Mouse (Mus musculus) midbrain, embryonic 12.5 days (tissue): Measurements from ENCODE around the gene Gm45799. TPM values are rescaled to one million over a fixed set of nuclear protein-coding genes. Genes with fewer than 3 reads are reported as not detected.

Source experiments
- ATAC-seq: fragments of 200-750 bp; cut with Nextera tagmentation; 2 replicates; pipeline ENCODE4 v1.8.0; 2017; ENCODE audit warnings: low read depth, moderate TSS enrichment, moderate library complexity; ENCODE audit not compliant: low FRiP score
- H3K27ac ChIP-seq: fragments of 300-500 bp; sonication (generic); replicated peaks from 2 replicates; pipeline ENCODE4 v1.5.1; 2016; ENCODE audit warnings: mild to moderate bottlenecking
- H3K27me3 ChIP-seq: fragments of 300-500 bp; sonication (generic); 2 replicates; pipeline ENCODE4 v1.6.1; 2016; ENCODE audit warnings: mild to moderate bottlenecking
- H3K36me3 ChIP-seq: fragments of 300-500 bp; sonication (generic); 2 replicates; pipeline ENCODE4 v1.6.1; 2016
- H3K4me1 ChIP-seq: fragments of 300-500 bp; sonication (generic); 2 replicates; pipeline ENCODE4 v1.6.1; 2016
- H3K4me2 ChIP-seq: fragments of 300-500 bp; sonication (generic); replicated peaks from 2 replicates; pipeline ENCODE4 v1.6.1; 2016; ENCODE audit warnings: mild to moderate bottlenecking, moderate library complexity
- H3K4me3 ChIP-seq: fragments of 300-500 bp; sonication (generic); 2 replicates; pipeline ENCODE4 v1.5.1; 2016; ENCODE audit warnings: mild to moderate bottlenecking
- H3K9ac ChIP-seq: fragments of 300-500 bp; sonication (generic); replicated peaks from 2 replicates; pipeline ENCODE4 v1.6.1; 2016; ENCODE audit warnings: mild to moderate bottlenecking, moderate library complexity
- H3K9me3 ChIP-seq: fragments of 300-500 bp; sonication (generic); 2 replicates; pipeline ENCODE4 v1.6.1; 2016; ENCODE audit warnings: mild to moderate bottlenecking
- WGBS: fragments of 180-500 bp; shearing (Covaris S2); methylation state at CpG from one replicate; pipeline ENCODE4 v1.1.7; 2016; 5-methylcytosine and 5-hydroxymethylcytosine counted together
- polyA plus RNA-seq: library from polyadenylated mRNA; unstranded; fragments of >200 nt; fragmentation: Nextera tagmentation; extraction: Ambion mirVana; gene quantifications from 2 replicates; pipeline ENCODE4 v1.2.1, GENCODE M21; 2016

The Gm45799 gene
- polyA plus RNA-seq, 1 experiment from 2014 or later: 3.3 TPM

- Histone ChIP-seq H3K9me3 (no peaks in the 10 kb centered on the region), H3K4me1 (peaks cover 8% of the 10 kb centered on the region; the same call in 1 of the 2 replicates), H3K36me3 (0 out of 2 replicates have a peak, but pooled peaks cover 3% of the 10 kb centered on the region), H3K27ac (no peak within 1 kb of the TSS), H3K27me3 (no peaks in the 10 kb centered on the region), H3K4me2 (peak within 1 kb of the TSS; percentile 62), H3K4me3 (peak within 1 kb of the TSS; percentile 37), H3K9ac (peak within 1 kb of the TSS; percentile 31; the same call in 1 of the 2 replicates)
- 2% methylated on average over 17 of the region's 17 CpGs for WGBS
- peak; percentile 93 for ATAC-seq
Observed at GRCm38 (mm10) chr7:105650639-105651435, 10.5 kb downstream of the Gm45799 start, which contains the start of gene Dnhd1. Gene Dnhd1 (plus strand): TSS chr7:105650827.

GRCm38 (mm10) chr7:105685541-105686197, 45.3 kb downstream of the Gm45799 start:
- 10% methylated on average over 13 of the region's 13 CpGs for WGBS
- H3K9ac ChIP-seq: no peak overlapping the region

GRCm38 (mm10) chr7:105690875-105691274, 50.5 kb downstream of the Gm45799 start:
- Histone ChIP-seq H3K9me3 (no peaks in the 10 kb centered on the region), H3K27ac (no peak overlapping the region), H3K4me3 (no peak overlapping the region), H3K36me3 (no peaks in the 10 kb centered on the region), H3K4me1 (no peaks in the 10 kb centered on the region), H3K4me2 (no peak overlapping the region), H3K27me3 (no peaks in the 10 kb centered on the region; the same call in 1 of the 2 replicates), H3K9ac (no peak overlapping the region)
- no peak for ATAC-seq
- WGBS: 72% methylated on average over 1 of the region's 1 CpGs

More at GRCm38 (mm10) chr7:105685541-105686197, 45.3 kb downstream of the Gm45799 start:
- no peaks in the 10 kb centered on the region for H3K9me3 ChIP-seq
- H3K4me1 ChIP-seq: no peaks in the 10 kb centered on the region
- no peaks in the 10 kb centered on the region; the same call in 1 of the 2 replicates for H3K27me3 ChIP-seq
- 0 out of 2 replicates have a peak overlapping the region, but pooled peaks have one; percentile 13 for H3K4me3 ChIP-seq
- H3K27ac ChIP-seq: no peak overlapping the region
- peak overlapping the region; percentile 38 for H3K4me2 ChIP-seq
- H3K36me3 ChIP-seq: no peaks in the 10 kb centered on the region
- 0 out of 2 replicates have a peak, but pooled peaks have one; percentile 34 for ATAC-seq

GRCm38 (mm10) chr7:105703184-105703583, 62.8 kb downstream of the Gm45799 start:
- no peaks in the 10 kb centered on the region for H3K36me3 ChIP-seq
- 86% methylated on average over 16 of the region's 16 CpGs for WGBS
- no peak overlapping the region for H3K27ac ChIP-seq
- no peaks in the 10 kb centered on the region for H3K4me1 ChIP-seq
- H3K4me2 ChIP-seq: no peak overlapping the region
- ATAC-seq: no peak
- H3K9me3 ChIP-seq: no peaks in the 10 kb centered on the region
- no peak overlapping the region for H3K9ac ChIP-seq
- H3K27me3 ChIP-seq: no peaks in the 10 kb centered on the region
- no peak overlapping the region for H3K4me3 ChIP-seq

GRCm38 (mm10) chr7:105703816-105704215, 63.5 kb downstream of the Gm45799 start:
- no peak overlapping the region for H3K4me3 ChIP-seq
- H3K9me3 ChIP-seq: no peaks in the 10 kb centered on the region
- 84% methylated on average over 4 of the region's 4 CpGs for WGBS
- H3K9ac ChIP-seq: no peak overlapping the region
- no peaks in the 10 kb centered on the region for H3K4me1 ChIP-seq
- no peak for ATAC-seq
- no peaks in the 10 kb centered on the region for H3K27me3 ChIP-seq
- no peaks in the 10 kb centered on the region for H3K36me3 ChIP-seq
- H3K27ac ChIP-seq: no peak overlapping the region
- no peak overlapping the region for H3K4me2 ChIP-seq

- H3K4me3 ChIP-seq: no peak overlapping the region
- H3K4me1 ChIP-seq: no peaks in the 10 kb centered on the region
- H3K36me3 ChIP-seq: no peaks in the 10 kb centered on the region
- no peak overlapping the region for H3K9ac ChIP-seq
- no peak overlapping the region for H3K4me2 ChIP-seq
- H3K27me3 ChIP-seq: no peaks in the 10 kb centered on the region
- ATAC-seq: no peak
- H3K27ac ChIP-seq: no peak overlapping the region
- 90% methylated on average over 5 of the region's 5 CpGs for WGBS
- H3K9me3 ChIP-seq: no peaks in the 10 kb centered on the region
Observed at GRCm38 (mm10) chr7:105708733-105709132, 68.4 kb downstream of the Gm45799 start.

- Histone ChIP-seq H3K4me1 (no peaks in the 10 kb centered on the region), H3K9ac (no peak overlapping the region), H3K4me2 (no peak overlapping the region), H3K27ac (no peak overlapping the region), H3K9me3 (no peaks in the 10 kb centered on the region), H3K4me3 (no peak overlapping the region), H3K27me3 (no peaks in the 10 kb centered on the region), H3K36me3 (no peaks in the 10 kb centered on the region)
- WGBS: 61% methylated on average over 3 of the region's 3 CpGs
- ATAC-seq: no peak
Observed at GRCm38 (mm10) chr7:105715366-105715765, 75.0 kb downstream of the Gm45799 start.

GRCm38 (mm10) chr7:105721916-105722315, 81.6 kb downstream of the Gm45799 start:
- Histone ChIP-seq H3K36me3 (no peaks in the 10 kb centered on the region), H3K4me1 (no peaks in the 10 kb centered on the region), H3K4me3 (no peak overlapping the region), H3K27me3 (no peaks in the 10 kb centered on the region), H3K4me2 (no peak overlapping the region), H3K27ac (no peak overlapping the region), H3K9ac (no peak overlapping the region), H3K9me3 (no peaks in the 10 kb centered on the region)
- no peak for ATAC-seq
- WGBS: 84% methylated on average over 2 of the region's 2 CpGs

- H3K4me2 ChIP-seq: no peak overlapping the region
- peaks cover 18% of the 10 kb centered on the region for H3K36me3 ChIP-seq
- H3K27me3 ChIP-seq: no peaks in the 10 kb centered on the region
- 84% methylated on average over 4 of the region's 4 CpGs for WGBS
- ATAC-seq: peak; percentile 77
- peak overlapping the region; percentile 31; the same call in 1 of the 2 replicates for H3K9ac ChIP-seq
- no peaks in the 10 kb centered on the region for H3K9me3 ChIP-seq
- 0 out of 2 replicates have a peak overlapping the region, but pooled peaks have one; percentile 30 for H3K27ac ChIP-seq
- H3K4me3 ChIP-seq: no peak overlapping the region
- H3K4me1 ChIP-seq: peaks cover 9% of the 10 kb centered on the region; the same call in 1 of the 2 replicates
Observed at GRCm38 (mm10) chr7:105726144-105726979, 86.0 kb downstream of the Gm45799 start.

- Histone ChIP-seq H3K4me3 (no peak overlapping the region), H3K9ac (peak overlapping the region; percentile 31; the same call in 1 of the 2 replicates), H3K4me2 (no peak overlapping the region), H3K4me1 (peaks cover 9% of the 10 kb centered on the region; the same call in 1 of the 2 replicates), H3K9me3 (no peaks in the 10 kb centered on the region), H3K27ac (no peak overlapping the region), H3K27me3 (no peaks in the 10 kb centered on the region), H3K36me3 (peaks cover 24% of the 10 kb centered on the region)
- WGBS: 94% methylated on average over 4 of the region's 4 CpGs
- ATAC-seq: no peak
Observed at GRCm38 (mm10) chr7:105726980-105727325, 86.6 kb downstream of the Gm45799 start.

GRCm38 (mm10) chr7:105728701-105729428, 88.5 kb downstream of the Gm45799 start:
- ATAC-seq: peak; percentile 67

More at GRCm38 (mm10) chr7:105728701-105729428, 88.5 kb downstream of the Gm45799 start:
- Histone ChIP-seq H3K4me2 (no peak overlapping the region), H3K9ac (no peak overlapping the region), H3K27ac (peak overlapping the region; percentile 58), H3K9me3 (no peaks in the 10 kb centered on the region), H3K4me1 (peaks cover 9% of the 10 kb centered on the region; the same call in 1 of the 2 replicates), H3K27me3 (no peaks in the 10 kb centered on the region), H3K36me3 (peaks cover 43% of the 10 kb centered on the region), H3K4me3 (no peak overlapping the region)
- 38% methylated on average over 6 of the region's 6 CpGs for WGBS
